Comparison of ENCODE assay signal across 9 mouse cellular contexts in the genomic region with DNA sequence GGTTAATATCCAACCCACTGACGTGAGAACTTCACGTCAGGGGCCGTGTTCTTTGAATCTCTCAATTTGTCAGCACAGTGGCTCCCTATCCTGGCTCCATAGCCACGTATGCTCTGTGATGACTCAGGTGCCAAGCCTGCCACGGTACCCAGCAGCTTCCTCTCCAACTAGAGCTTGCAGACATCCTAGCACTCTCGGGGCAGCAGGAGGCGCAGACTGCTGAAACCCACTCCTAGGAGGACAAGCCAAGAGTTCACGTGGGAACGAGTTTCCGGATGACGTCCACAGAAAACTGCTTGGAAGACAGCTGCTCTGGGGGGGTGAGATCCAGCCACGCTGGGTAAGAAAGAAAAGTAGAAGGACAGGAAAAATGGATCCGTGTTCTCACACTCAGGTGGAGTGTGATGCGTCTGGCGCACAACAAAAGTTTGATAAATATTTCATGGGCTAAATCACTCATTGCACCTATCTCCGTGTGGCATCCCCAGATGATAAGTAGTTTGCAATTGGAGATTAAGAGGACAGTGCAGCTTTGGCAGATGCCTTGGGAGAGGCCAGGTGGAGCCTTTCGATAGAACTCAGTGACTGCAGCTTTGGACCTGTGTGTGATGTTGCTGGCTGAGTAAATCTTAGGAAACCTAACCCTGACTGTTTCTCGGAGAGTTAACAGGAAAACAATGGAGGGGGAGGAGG. TPM values are rescaled to one million over a fixed set of nuclear protein-coding genes. Genes with fewer than 3 reads are reported as not detected.
A peak's percentile ranks its signal among the peaks of the same experiment; 100 is the strongest.
DNase-seq lines count a peak whose midpoint lies in the region; ATAC-seq lines count a peak whose summit lies in the region.
"Had no signal": no experiment of that assay in that cellular context is flagged by ENCODE, and none has a peak within 500 bp of the region (broad histone marks: within the 10 kb centered on the region; RNA-seq: fewer than 3 reads in every experiment).

No protein-coding gene starts in this region.

- H3K4me3 ChIP-seq in stomach, embryonic 15.5 days (replicated peaks), result no peak overlapping the region
- H3K4me3 ChIP-seq: midbrain, embryonic 12.5 days had no signal

- no peak overlapping the region for H3K9ac ChIP-seq in stomach, embryonic 15.5 days
- H3K9ac ChIP-seq: midbrain, embryonic 12.5 days had no signal

- H3K4me2 ChIP-seq in stomach, embryonic 15.5 days, result peak overlapping the region; percentile 16; the same call in 1 of the 2 replicates
- H3K4me2 ChIP-seq: midbrain, embryonic 12.5 days had no signal

- peak; percentile 71 for DNase-seq in right cerebral cortex, adult 18-20 months
- DNase-seq in right cerebral cortex, postnatal 4 days, result no peak
- DNase-seq in gastrocnemius, postnatal 14 days, result peak; percentile 62
- DNase-seq in kidney, postnatal 25 days, result peak; percentile 45 to 69
- DNase-seq in thymus, postnatal 14 days, result no peak
- no peak for DNase-seq in embryo, embryonic 9.5 days (ENCODE audit: extremely low spot score)

- intact Hi-C loops in gastrocnemius, postnatal 14 days (cut with DNase I; ENCODE audit: low total_unique reads), result no loop called here

- no peaks in the 10 kb centered on the region for H3K27me3 ChIP-seq in stomach, embryonic 15.5 days (replicated peaks)
- H3K27me3 ChIP-seq: midbrain, embryonic 12.5 days had no signal

- H3K36me3 ChIP-seq in stomach, embryonic 15.5 days, result no peaks in the 10 kb centered on the region
- H3K36me3 ChIP-seq: midbrain, embryonic 12.5 days had no signal

- no peaks in the 10 kb centered on the region for H3K9me3 ChIP-seq in stomach, embryonic 15.5 days
- H3K9me3 ChIP-seq: midbrain, embryonic 12.5 days had no signal

- H3K27ac ChIP-seq in stomach, embryonic 15.5 days, result peak overlapping the region; percentile 21; the same call in 1 of the 2 replicates
- H3K27ac ChIP-seq: midbrain, embryonic 12.5 days had no signal

- ATAC-seq in stomach, embryonic 15.5 days (ENCODE audit: insufficient read depth, low FRiP score, low read depth), result no peak

- 46% methylated on average over 18 of the region's 18 CpGs for WGBS in stomach, embryonic 15.5 days

- peaks cover 8% of the 10 kb centered on the region for H3K4me1 ChIP-seq in stomach, embryonic 15.5 days

RNA-seq across cellular contexts. Expression of a gene that starts 31.6 kb away (rescaled TPM):
- 1 to 10 TPM; 7.5 to 8.2 TPM for total RNA-seq in gastrocnemius, postnatal 14 days (2021)
- 27.2 and 29.2 TPM in 2 replicates for polyA plus RNA-seq in stomach, embryonic 15.5 days (2015; fragmentation: Nextera tagmentation; extraction: Ambion mirVana)

RNA-seq across cellular contexts. Expression of a gene that starts 46.9 kb away (rescaled TPM):
- not detected for total RNA-seq in gastrocnemius, postnatal 14 days (2021)
- polyA plus RNA-seq in stomach, embryonic 15.5 days (2015; fragmentation: Nextera tagmentation; extraction: Ambion mirVana), result not detected in 2 replicates
- polyA plus RNA-seq: heart, postnatal 0 days; midbrain, embryonic 12.5 days had no signal

Comparison
In these comparisons a context has a peak if more than half of its experiments do, and no peak if none do; other contexts are left out.
1. DNase-seq: peak in right cerebral cortex, adult 18-20 months (single experiment), gastrocnemius, postnatal 14 days (single experiment) and kidney, postnatal 25 days (2 of 2); none in right cerebral cortex, postnatal 4 days (single experiment), thymus, postnatal 14 days (single experiment) and embryo, embryonic 9.5 days (single experiment).